In genomic region chr2:167928972-167929371, GRCm38 (mm10) we compare ENCODE assay signal across 24 mouse cellular contexts.
"Had no signal": no experiment of that assay in that cellular context is flagged by ENCODE, and none has a peak within 500 bp of the region (broad histone marks: within the 10 kb centered on the region; RNA-seq: fewer than 3 reads in every experiment).

No protein-coding gene starts in this region.

- ATAC-seq: forebrain, embryonic 16.5 days; hindbrain, postnatal 0 days; intestine, embryonic 16.5 days had no signal

- H3K9me3 ChIP-seq: heart, embryonic 13.5 days; heart, embryonic 15.5 days; hindbrain, embryonic 13.5 days; hindbrain, embryonic 15.5 days; kidney, embryonic 15.5 days; limb, embryonic 13.5 days had no signal

- H3K9ac ChIP-seq: heart, embryonic 13.5 days; heart, embryonic 15.5 days; hindbrain, embryonic 13.5 days; hindbrain, embryonic 15.5 days; kidney, embryonic 15.5 days; limb, embryonic 13.5 days had no signal

- H3K4me2 ChIP-seq: heart, embryonic 11.5 days; heart, embryonic 13.5 days; heart, embryonic 15.5 days; hindbrain, embryonic 13.5 days; hindbrain, embryonic 15.5 days; kidney, embryonic 15.5 days; limb, embryonic 13.5 days had no signal

- H3K36me3 ChIP-seq: heart, embryonic 13.5 days; heart, embryonic 15.5 days; hindbrain, embryonic 13.5 days; hindbrain, embryonic 15.5 days; kidney, embryonic 15.5 days; limb, embryonic 13.5 days had no signal

- H3K4me3 ChIP-seq: heart, adult 2 months; heart, embryonic 13.5 days; heart, embryonic 15.5 days; hindbrain, embryonic 13.5 days; hindbrain, embryonic 15.5 days; kidney, embryonic 15.5 days; limb, embryonic 13.5 days had no signal

- H3K27ac ChIP-seq: heart, adult 2 months; heart, embryonic 13.5 days; heart, embryonic 15.5 days; hindbrain, embryonic 13.5 days; hindbrain, embryonic 15.5 days; hindbrain, postnatal 0 days; kidney, embryonic 15.5 days; kidney, postnatal 0 days; limb, embryonic 13.5 days had no signal

- DNase-seq: gastrocnemius, postnatal 14 days; gastrocnemius, postnatal 36 days; heart, adult 2 months; heart, postnatal 14 days; heart, postnatal 36 days; kidney, adult 11 months; kidney, adult 2 months; kidney, adult 9 months; kidney, postnatal 14 days; kidney, postnatal 36 days; layer of hippocampus, adult 9-11 months; layer of hippocampus, postnatal 36 days; left cerebral cortex, postnatal 4 days had no signal

- H3K27me3 ChIP-seq: heart, embryonic 13.5 days; heart, embryonic 15.5 days; hindbrain, embryonic 13.5 days; hindbrain, embryonic 15.5 days; kidney, embryonic 15.5 days; limb, embryonic 13.5 days had no signal
